Mouse (Mus musculus): Measurements from ENCODE around the gene Pafah2. TPM values are rescaled to one million over a fixed set of nuclear protein-coding genes. Genes with fewer than 3 reads are reported as not detected.

Pafah2 gene
- polyA plus RNA-seq, 1 experiment = not detected

- Histone ChIP-seq H3K4me3 (replicated peaks) (no peak overlapping the region), H3K36me3 (ENCODE audit: control insufficient read depth) (no peaks in the 10 kb centered on the region), H3K9me3 (ENCODE audit: control insufficient read depth, low read length) (no peaks in the 10 kb centered on the region), H3K4me1 (ENCODE audit: control insufficient read depth) (peaks cover 23% of the 10 kb centered on the region), H3K27me3 (ENCODE audit: control insufficient read depth) (peaks cover 32% of the 10 kb centered on the region)
- TF ChIP-seq GATA1 (IDR thresholded peaks at IDR 0.05; ENCODE audit: low read length) (no peak), TAL1 (IDR thresholded peaks at IDR 0.05; ENCODE audit: low read length) (no peak)
Measured at GRCm38 (mm10) chr4:134401856-134402570, 5.9 kb downstream of the Pafah2 start.

GRCm38 (mm10) chr4:134402571-134403262 lies 6.6 kb downstream of the Pafah2 start:
- Histone ChIP-seq H3K4me1 (ENCODE audit: control insufficient read depth) (peaks cover 21% of the 10 kb centered on the region), H3K36me3 (ENCODE audit: control insufficient read depth) (no peaks in the 10 kb centered on the region), H3K27me3 (ENCODE audit: control insufficient read depth) (peaks cover 32% of the 10 kb centered on the region), H3K9me3 (ENCODE audit: control insufficient read depth, low read length) (no peaks in the 10 kb centered on the region), H3K4me3 (replicated peaks) (no peak overlapping the region)
- no peak for TF ChIP-seq TAL1 (IDR thresholded peaks at IDR 0.05; ENCODE audit: low read length)
- no peak for TF ChIP-seq GATA1 (IDR thresholded peaks at IDR 0.05; ENCODE audit: low read length)

DNA sequence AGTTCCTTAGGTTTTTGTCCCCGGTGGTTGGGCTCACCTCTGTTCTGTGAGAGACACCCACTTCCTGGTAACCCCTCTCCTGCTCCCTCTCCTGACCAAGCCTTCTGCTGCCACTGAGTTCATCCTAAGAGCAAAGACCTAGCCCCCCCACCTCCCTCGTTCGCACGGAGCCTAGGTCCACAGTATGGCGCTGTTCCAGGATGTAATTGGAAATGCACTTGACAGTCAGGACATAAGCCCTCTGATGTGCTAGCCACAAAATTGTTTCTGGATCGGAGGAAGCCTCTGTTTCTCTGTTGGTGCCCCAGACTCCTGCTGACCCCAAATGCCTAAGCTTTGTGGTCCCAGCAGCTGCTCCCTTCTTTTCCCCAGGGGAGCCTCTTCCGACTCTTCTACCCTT lies 7.6 kb downstream of the Pafah2 start:
- TF ChIP-seq GATA1 (IDR thresholded peaks at IDR 0.05; ENCODE audit: low read length) = no peak
- TF ChIP-seq TAL1 (IDR thresholded peaks at IDR 0.05; ENCODE audit: low read length) = no peak
- H3K9me3 ChIP-seq (ENCODE audit: control insufficient read depth, low read length) = no peaks in the 10 kb centered on the region
- no peak overlapping the region for H3K4me3 ChIP-seq (replicated peaks)
- no peaks in the 10 kb centered on the region for H3K36me3 ChIP-seq (ENCODE audit: control insufficient read depth)
- H3K4me1 ChIP-seq (ENCODE audit: control insufficient read depth) = peaks cover 21% of the 10 kb centered on the region
- peaks cover 32% of the 10 kb centered on the region for H3K27me3 ChIP-seq (ENCODE audit: control insufficient read depth)

- Histone ChIP-seq H3K4me3 (replicated peaks) (no peak overlapping the region), H3K27me3 (ENCODE audit: control insufficient read depth) (no peaks in the 10 kb centered on the region; the same call in 1 of the 2 replicates), H3K9me3 (ENCODE audit: control insufficient read depth, low read length) (0 out of 2 replicates have a peak, but pooled peaks cover 2% of the 10 kb centered on the region), H3K36me3 (ENCODE audit: control insufficient read depth) (no peaks in the 10 kb centered on the region), H3K4me1 (ENCODE audit: control insufficient read depth) (no peaks in the 10 kb centered on the region)
- no peak for TF ChIP-seq TAL1 (IDR thresholded peaks at IDR 0.05; ENCODE audit: low read length)
- TF ChIP-seq GATA1 (IDR thresholded peaks at IDR 0.05; ENCODE audit: low read length) = no peak
Measured at GRCm38 (mm10) chr4:134409286-134409685, 13.2 kb downstream of the Pafah2 start.

DNA sequence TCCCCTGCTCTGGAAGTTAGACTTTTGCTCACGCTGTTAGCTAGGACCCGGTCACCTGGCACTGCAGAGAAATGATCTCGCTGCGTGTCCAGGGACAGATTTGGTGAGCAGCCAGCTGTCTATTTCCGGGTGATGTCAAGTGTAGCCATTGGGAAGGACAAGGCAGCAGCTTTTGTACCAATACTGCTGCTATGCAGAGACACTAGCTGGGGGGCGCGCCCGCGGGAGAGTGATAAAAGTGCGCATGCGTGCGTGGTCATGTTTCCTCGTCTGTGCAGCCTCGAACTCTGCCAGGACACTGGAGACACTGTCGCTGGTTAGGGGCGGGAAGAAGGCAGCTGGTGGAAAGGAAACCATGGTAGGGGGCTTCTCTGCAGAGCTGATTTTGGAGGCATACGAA lies 20.1 kb downstream of the Pafah2 start:
- TF ChIP-seq TAL1 (IDR thresholded peaks at IDR 0.05; ENCODE audit: low read length) = no peak
- no peak for TF ChIP-seq GATA1 (IDR thresholded peaks at IDR 0.05; ENCODE audit: low read length)
- Histone ChIP-seq H3K36me3 (ENCODE audit: control insufficient read depth) (no peaks in the 10 kb centered on the region), H3K4me3 (replicated peaks) (no peak overlapping the region), H3K9me3 (ENCODE audit: control insufficient read depth, low read length) (no peaks in the 10 kb centered on the region), H3K4me1 (ENCODE audit: control insufficient read depth) (no peaks in the 10 kb centered on the region), H3K27me3 (ENCODE audit: control insufficient read depth) (no peaks in the 10 kb centered on the region)

DNA sequence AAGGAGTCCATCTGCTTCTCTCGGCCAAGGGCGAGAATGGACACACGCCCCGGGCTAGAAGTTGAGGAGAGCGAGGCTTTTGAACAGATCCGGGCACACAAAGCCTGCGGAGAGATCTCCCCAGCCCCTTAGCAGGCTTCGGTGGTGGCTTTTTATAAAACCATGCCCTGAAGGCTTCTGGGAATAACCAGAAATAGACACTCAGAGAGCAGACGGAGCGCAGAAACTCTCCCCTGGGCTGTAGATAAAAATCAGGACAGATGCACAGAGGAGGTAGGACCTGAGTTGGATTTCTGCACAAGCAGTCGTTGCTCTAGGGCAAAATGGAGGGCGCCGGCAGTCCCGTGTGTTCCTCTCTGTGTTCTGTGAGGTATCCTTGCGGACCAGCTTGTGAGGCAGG lies 20.5 kb downstream of the Pafah2 start:
- Histone ChIP-seq H3K4me3 (replicated peaks) (no peak overlapping the region), H3K4me1 (ENCODE audit: control insufficient read depth) (no peaks in the 10 kb centered on the region), H3K27me3 (ENCODE audit: control insufficient read depth) (no peaks in the 10 kb centered on the region), H3K36me3 (ENCODE audit: control insufficient read depth) (no peaks in the 10 kb centered on the region), H3K9me3 (ENCODE audit: control insufficient read depth, low read length) (no peaks in the 10 kb centered on the region)
- TF ChIP-seq GATA1 (IDR thresholded peaks at IDR 0.05; ENCODE audit: low read length) (no peak), TAL1 (IDR thresholded peaks at IDR 0.05; ENCODE audit: low read length) (no peak)

DNA sequence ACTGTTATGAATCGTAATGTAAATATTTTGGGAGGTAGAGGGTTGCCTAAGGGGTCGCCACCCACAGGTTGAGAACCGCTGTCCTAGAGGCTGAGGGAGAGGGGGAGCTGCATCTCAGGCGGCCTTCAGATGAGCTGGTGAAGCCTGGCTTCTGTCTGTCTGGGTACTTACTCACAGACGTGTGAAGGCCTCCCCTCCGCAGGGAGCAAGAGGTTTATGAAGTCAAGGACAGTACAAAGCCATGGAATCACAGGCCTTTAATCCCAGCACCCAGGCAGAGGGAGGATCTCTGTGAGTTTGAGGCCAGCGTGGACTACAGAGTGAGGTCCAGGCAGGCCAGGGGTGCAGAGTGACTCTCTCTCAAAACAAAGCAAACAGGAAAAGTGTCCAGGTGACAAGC lies 21.0 kb downstream of the Pafah2 start:
- H3K36me3 ChIP-seq (ENCODE audit: control insufficient read depth) = no peaks in the 10 kb centered on the region

GRCm38 (mm10) chr4:134421971-134422370 lies 25.9 kb downstream of the Pafah2 start:
- Histone ChIP-seq H3K4me3 (replicated peaks) (no peak overlapping the region), H3K9me3 (ENCODE audit: control insufficient read depth, low read length) (no peaks in the 10 kb centered on the region), H3K36me3 (ENCODE audit: control insufficient read depth) (no peaks in the 10 kb centered on the region), H3K4me1 (ENCODE audit: control insufficient read depth) (no peaks in the 10 kb centered on the region), H3K27me3 (ENCODE audit: control insufficient read depth) (no peaks in the 10 kb centered on the region)
- no peak for TF ChIP-seq TAL1 (IDR thresholded peaks at IDR 0.05; ENCODE audit: low read length)
- TF ChIP-seq GATA1 (IDR thresholded peaks at IDR 0.05; ENCODE audit: low read length) = no peak

More for the DNA sequence above, 21.0 kb downstream of the Pafah2 start:
- Histone ChIP-seq H3K9me3 (ENCODE audit: control insufficient read depth, low read length) (no peaks in the 10 kb centered on the region), H3K4me3 (replicated peaks) (no peak overlapping the region), H3K27me3 (ENCODE audit: control insufficient read depth) (no peaks in the 10 kb centered on the region), H3K4me1 (ENCODE audit: control insufficient read depth) (no peaks in the 10 kb centered on the region)
- TF ChIP-seq GATA1 (IDR thresholded peaks at IDR 0.05; ENCODE audit: low read length) = no peak
- no peak for TF ChIP-seq TAL1 (IDR thresholded peaks at IDR 0.05; ENCODE audit: low read length)

DNA sequence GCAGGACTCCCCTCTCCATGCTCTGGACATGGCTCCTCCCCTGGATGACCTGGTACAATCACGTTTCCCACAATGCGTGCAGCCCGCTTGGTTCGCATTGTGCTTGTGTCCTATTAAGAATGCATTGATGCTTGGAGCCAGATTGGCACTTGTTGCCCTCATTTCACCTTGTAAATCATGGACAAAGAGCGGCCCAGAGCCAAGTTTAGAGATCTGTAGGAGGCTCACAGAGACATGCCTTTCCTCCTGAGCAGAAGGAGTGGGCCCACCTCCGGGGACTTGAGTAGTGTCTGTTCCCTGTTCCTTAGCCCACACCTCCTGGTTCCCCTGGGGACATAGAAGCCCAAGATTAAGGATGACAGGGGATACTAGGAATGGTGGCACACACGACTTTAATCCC lies 27.8 kb downstream of the Pafah2 start:
- H3K36me3 ChIP-seq (ENCODE audit: control insufficient read depth) = no peaks in the 10 kb centered on the region
- H3K9me3 ChIP-seq (ENCODE audit: control insufficient read depth, low read length) = no peaks in the 10 kb centered on the region
- H3K4me1 ChIP-seq (ENCODE audit: control insufficient read depth) = no peaks in the 10 kb centered on the region
- no peak for TF ChIP-seq GATA1 (IDR thresholded peaks at IDR 0.05; ENCODE audit: low read length)
- H3K4me3 ChIP-seq (replicated peaks) = no peak overlapping the region
- H3K27me3 ChIP-seq (ENCODE audit: control insufficient read depth) = no peaks in the 10 kb centered on the region

Data from erythroblast, embryonic 14.5 days (primary cell).